Mouse (Mus musculus) testis, postnatal 10 days (tissue): ENCODE results near the gene Psmb3.
"Not testable (repeated sequence)": the region's sequence is repeated elsewhere in the genome, so short reads cannot be mapped to it uniquely, and the experiment has no call there.

ENCODE experiments used
- DNase-seq: peaks from one replicate; pipeline ENCODE4 v3.0.0; 2021; ENCODE audit warnings: low spot score

Gene Psmb3

DNA sequence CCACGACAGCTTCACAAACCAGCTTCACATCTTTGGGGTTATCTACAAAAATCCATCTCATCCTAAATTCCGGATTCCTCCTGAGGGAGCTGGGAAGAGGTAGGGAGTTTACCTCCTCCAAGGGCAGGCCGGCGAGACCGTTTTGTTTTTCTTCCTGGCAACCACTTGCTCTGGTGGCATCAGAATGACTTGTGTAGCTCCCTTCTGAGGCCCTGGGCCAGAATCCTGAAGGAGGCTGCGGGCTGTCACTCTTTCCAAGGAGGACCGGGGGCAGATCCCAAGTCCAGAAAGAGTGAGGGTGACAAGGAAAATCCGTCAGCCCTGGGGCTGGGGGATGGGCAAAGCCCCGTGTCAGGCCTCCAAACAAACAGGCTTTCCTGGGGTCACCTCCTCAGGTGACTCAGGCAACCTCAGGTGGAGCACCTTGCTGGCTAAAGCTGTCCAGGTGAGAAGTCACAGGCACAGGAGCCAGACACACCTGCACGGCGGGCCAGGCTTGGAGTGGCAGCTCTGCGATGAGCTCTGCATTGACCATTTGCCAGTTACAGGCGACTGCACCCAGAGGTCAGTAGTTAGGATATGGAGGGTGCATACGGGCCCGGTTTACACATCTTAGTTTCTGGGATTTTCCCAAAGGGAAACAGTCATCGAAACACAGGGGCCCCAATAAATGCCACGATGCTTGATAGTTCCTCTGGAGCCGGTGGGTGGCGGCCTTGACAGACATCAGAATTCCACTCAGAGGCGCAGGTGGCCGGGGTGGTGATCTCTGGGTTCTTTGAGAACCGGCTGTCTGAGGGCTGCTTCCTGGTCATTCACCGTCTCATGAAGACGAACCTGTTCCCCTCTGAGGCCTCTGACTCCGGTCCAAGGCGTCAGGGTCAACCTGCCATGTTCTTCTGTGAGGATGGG lies 14.4 kb downstream of the Psmb3 start:
- DNase-seq: no peak

- no peak for DNase-seq
These were observed 15.2 kb downstream of the Psmb3 start for GRCm38 (mm10) chr11:97718281-97718860.

- DNase-seq: no peak
These were observed 15.8 kb downstream of the Psmb3 start for GRCm38 (mm10) chr11:97719041-97719440.

DNA sequence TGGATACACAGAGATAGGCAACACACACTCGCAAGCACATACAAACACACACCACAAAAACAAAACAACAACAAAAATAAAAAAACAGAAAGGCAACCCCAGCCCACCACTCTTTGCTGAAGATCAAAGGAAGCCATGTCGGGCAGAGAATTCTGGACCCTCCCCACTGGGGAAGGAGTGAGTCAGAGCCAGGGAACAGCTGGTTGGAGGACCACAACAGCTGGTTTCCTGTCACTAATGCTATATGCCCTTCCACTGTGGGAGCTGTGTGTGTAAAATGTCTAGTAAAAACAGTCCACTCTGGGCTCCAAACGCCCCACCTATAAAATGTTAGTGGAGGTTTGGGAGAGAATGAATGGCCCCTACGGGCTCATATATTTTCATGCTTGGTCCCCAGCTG lies 18.1 kb downstream of the Psmb3 start:
- DNase-seq: no peak

GRCm38 (mm10) chr11:97723709-97724108 lies 20.5 kb downstream of the Psmb3 start:
- DNase-seq: no peak

GRCm38 (mm10) chr11:97728311-97728710 lies 25.1 kb downstream of the Psmb3 start:
- no peak for DNase-seq

GRCm38 (mm10) chr11:97728730-97729129 lies 25.5 kb downstream of the Psmb3 start:
- no peak for DNase-seq

DNA sequence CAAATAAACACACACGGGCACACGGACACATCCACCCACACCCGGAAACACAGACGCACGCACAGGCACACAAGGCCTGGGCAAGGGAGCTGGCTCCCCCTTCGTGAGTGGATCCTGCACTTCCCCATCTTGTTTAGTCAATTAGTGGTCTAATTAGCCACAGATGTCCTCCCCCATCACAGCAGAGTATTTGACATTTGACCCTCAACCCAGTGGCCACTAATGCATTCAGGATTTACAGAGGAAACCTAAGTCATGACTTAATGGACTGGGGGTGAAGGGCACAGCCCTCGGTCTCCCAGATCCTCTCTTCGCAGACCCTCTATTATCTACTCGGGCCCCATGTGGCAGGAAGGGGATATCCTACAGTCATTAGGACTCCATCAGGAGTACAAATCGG lies 30.5 kb downstream of the Psmb3 start:
- no peak for DNase-seq

GRCm38 (mm10) chr11:97734810-97735209 lies 31.6 kb downstream of the Psmb3 start:
- not testable (repeated sequence) for DNase-seq

GRCm38 (mm10) chr11:97736645-97737044 lies 33.4 kb downstream of the Psmb3 start:
- no peak for DNase-seq

GRCm38 (mm10) chr11:97737600-97737999 lies 34.4 kb downstream of the Psmb3 start:
- no peak for DNase-seq

DNA sequence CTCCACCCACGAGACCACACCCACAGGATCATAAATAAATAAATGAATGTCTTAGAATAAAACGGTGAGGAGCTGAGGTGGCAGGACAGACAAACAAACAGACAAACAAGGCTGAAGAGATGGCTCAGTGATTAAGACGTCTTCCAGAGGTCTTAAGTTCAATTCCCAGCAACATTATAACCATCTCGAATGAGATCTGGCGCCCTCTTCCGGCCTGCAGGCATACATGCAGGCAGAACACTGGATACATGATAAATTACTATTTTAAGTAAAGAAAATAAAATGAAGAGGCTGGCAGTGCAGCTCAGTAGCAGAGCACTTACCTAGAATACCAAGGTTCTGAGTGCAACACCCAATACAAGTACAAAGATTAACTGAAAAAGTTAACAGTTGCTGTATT lies 35.5 kb downstream of the Psmb3 start:
- DNase-seq: no peak

GRCm38 (mm10) chr11:97739155-97739554 lies 36.0 kb downstream of the Psmb3 start:
- no peak for DNase-seq

GRCm38 (mm10) chr11:97740190-97740589 lies 37.0 kb downstream of the Psmb3 start:
- no peak for DNase-seq

DNA sequence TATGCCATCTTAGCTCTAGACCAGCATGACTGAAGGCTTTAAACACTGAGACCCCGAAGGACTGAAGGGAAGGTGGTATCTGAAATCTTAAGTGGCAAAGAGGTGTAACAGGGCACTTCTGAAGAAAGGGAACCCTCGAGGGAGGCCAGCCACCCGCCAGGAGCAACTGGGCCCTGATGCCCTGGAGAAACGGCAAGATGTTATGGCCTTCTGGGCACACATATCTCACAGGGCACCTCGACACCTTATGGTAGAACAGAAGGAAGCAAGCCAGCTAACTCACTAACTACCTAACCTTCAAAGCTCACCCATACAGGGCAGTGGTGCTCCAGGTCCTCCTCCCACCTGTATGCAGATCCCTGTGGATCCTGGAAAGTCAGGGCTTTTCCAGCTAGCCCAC lies 39.0 kb downstream of the Psmb3 start:
- DNase-seq: no peak

- DNase-seq: no peak
These were observed 39.4 kb downstream of the Psmb3 start for GRCm38 (mm10) chr11:97742591-97742990.

- DNase-seq: no peak
These were observed 40.2 kb downstream of the Psmb3 start for GRCm38 (mm10) chr11:97743423-97743822.

DNA sequence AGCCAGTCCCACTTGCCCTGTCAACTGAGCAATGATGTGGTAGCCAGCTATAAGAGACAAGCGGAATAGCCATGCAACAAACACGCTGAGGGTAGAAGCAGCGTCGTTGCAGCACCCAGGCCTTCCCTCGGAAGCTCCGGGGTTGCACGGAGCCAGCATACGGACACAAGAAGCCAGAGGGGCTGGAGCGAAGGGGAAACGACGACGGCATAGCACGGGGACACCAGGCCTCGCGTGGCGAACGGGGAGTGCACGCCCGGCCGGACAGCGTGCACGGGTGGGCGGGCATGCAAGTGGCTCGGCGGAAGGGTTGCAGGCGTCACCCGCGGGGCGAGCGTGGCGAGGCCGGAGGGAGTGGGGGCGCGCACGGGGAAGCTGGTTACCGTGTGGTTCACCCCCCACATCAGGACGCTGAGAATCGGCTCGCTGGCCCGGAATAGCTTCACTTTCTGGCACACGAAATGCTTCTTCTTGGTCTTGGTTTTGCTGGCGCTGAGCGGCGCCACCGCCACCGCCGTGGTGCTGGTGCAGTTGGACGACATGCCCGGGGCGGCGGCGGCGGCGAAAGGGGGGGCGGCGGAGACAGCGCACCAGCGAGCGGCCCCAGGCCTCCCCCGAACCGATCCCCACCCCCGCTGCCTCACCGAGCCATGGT lies 41.0 kb downstream of the Psmb3 start, which contains the start of gene Pip4k2b:
Gene Pip4k2b (minus strand): TSS at position 642 of the 655 bp plus-strand sequence.
- peak; percentile 73 for DNase-seq

GRCm38 (mm10) chr11:97744718-97745330 lies 41.6 kb downstream of the Psmb3 start:
- peak; percentile 99 for DNase-seq

GRCm38 (mm10) chr11:97745331-97745721 lies 42.1 kb downstream of the Psmb3 start:
- no peak for DNase-seq

GRCm38 (mm10) chr11:97747773-97748172 lies 44.6 kb downstream of the Psmb3 start:
- DNase-seq: no peak

GRCm38 (mm10) chr11:97748496-97748895 lies 45.3 kb downstream of the Psmb3 start:
- DNase-seq: no peak
